Mouse (Mus musculus): Measurements from ENCODE around the gene Themis3. TPM values are rescaled to one million over a fixed set of nuclear protein-coding genes. Genes with fewer than 3 reads are reported as not detected.

The Themis3 gene
- polyA plus RNA-seq, 1 experiment from 2014 or later = not detected

GRCm38 (mm10) chr17:66504964-66505363 lies 89.5 kb downstream of the Themis3 start:
- Histone ChIP-seq H3K9ac (replicated peaks; ENCODE audit: low read depth, low read length) (no peak overlapping the region), H3K9me3 (ENCODE audit: control insufficient read depth, low read length) (no peaks in the 10 kb centered on the region), H3K4me1 (ENCODE audit: control insufficient read depth, insufficient read depth, low read length) (0 out of 2 replicates have a peak, but pooled peaks cover 4% of the 10 kb centered on the region), H3K27me3 (ENCODE audit: control insufficient read depth, insufficient read depth, low read length) (no peaks in the 10 kb centered on the region), H3K4me3 (ENCODE audit: low read depth, low read length) (no peak overlapping the region), H3K27ac (ENCODE audit: low read depth, low read length) (peak overlapping the region; percentile 28; the same call in 1 of the 2 replicates), H3K36me3 (ENCODE audit: control insufficient read depth, insufficient read depth, low read length) (peaks cover 25% of the 10 kb centered on the region), H3K4me2 (ENCODE audit: low read depth, low read length) (no peak overlapping the region)
- ATAC-seq (ENCODE audit: low read depth) = no peak
- 72% methylated on average over 8 of the region's 8 CpGs for WGBS

Other genes starting within 250 kb of the Themis3 start
- gene Mtcl1, start 144.9 kb downstream of the Themis3 start, polyA plus RNA-seq (2014; fragmentation: Nextera tagmentation; extraction: Ambion mirVana) = 33.4 and 33.8 TPM in 2 replicates
- 87.2 and 100 TPM in 2 replicates for gene Rab12, start 74.9 kb downstream of the Themis3 start, polyA plus RNA-seq (2014; fragmentation: Nextera tagmentation; extraction: Ambion mirVana)

All from neural tube, embryonic 14.5 days (tissue).